Mouse (Mus musculus): ENCODE measurements around the gene Mink1. TPM values are rescaled to one million over a fixed set of nuclear protein-coding genes. Genes with fewer than 3 reads are reported as not detected.

The Mink1 gene
- polyA plus RNA-seq, 1 experiment from 2014 or later = 14.1 TPM

DNA sequence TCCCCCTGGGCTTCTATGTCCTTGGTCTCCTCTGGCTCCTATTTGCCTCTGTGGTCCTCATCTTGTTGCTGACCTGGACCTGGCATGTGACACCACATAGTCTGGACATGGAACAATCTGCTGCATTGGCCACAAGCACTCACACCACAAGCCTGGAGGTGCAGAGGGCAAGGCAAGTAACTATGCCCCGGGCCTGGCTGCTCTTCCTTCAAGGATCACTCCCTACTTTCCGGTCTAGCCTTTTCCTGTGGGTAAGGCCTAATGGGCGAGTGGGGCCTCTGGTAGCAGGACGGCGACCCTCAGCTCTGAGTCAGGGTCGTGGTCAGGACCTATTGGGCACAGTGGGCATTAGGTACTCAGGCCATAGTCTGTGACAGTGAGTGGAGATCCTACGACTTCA, 78.6 kb downstream of the Mink1 start:
- no peak overlapping the region for H3K9ac ChIP-seq
- no peaks in the 10 kb centered on the region for H3K9me3 ChIP-seq
- no peak for ATAC-seq (ENCODE audit: insufficient number of reproducible peaks, low FRiP score, low TSS enrichment, low read depth)
- no peak overlapping the region for H3K4me3 ChIP-seq
- WGBS = 71% methylated on average over 7 of the region's 7 CpGs
- no peaks in the 10 kb centered on the region for H3K27me3 ChIP-seq
- no peak overlapping the region for H3K27ac ChIP-seq
- peaks cover 32% of the 10 kb centered on the region for H3K36me3 ChIP-seq
- no peak overlapping the region for H3K4me2 ChIP-seq
- H3K4me1 ChIP-seq = peaks cover 11% of the 10 kb centered on the region

DNA sequence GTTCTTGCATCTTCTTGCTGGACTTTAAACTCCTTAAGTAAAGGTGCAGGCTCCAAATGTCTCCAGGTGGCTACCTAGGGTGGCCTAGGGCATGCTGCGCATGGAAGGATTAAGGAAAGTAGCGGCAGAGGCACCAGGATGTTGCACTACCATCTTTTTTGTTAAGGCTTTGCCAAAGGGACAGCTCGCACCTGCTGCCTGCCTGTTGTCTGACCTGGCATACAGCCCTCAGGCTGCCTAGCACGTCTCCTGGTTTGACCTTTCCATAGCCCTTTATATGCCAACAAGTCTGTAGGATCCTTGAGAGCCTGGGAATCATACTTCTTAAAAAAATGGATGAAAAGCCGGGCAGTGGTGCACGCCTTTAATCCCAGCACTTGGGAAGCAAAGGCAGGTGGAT, 80.4 kb downstream of the Mink1 start:
- Histone ChIP-seq H3K9me3 (no peaks in the 10 kb centered on the region), H3K4me2 (no peak overlapping the region), H3K27ac (no peak overlapping the region), H3K36me3 (peaks cover 32% of the 10 kb centered on the region), H3K9ac (no peak overlapping the region), H3K27me3 (no peaks in the 10 kb centered on the region), H3K4me3 (no peak overlapping the region), H3K4me1 (peaks cover 18% of the 10 kb centered on the region)
- no peak for ATAC-seq (ENCODE audit: insufficient number of reproducible peaks, low FRiP score, low TSS enrichment, low read depth)
- 93% methylated on average over 6 of the region's 6 CpGs for WGBS

DNA sequence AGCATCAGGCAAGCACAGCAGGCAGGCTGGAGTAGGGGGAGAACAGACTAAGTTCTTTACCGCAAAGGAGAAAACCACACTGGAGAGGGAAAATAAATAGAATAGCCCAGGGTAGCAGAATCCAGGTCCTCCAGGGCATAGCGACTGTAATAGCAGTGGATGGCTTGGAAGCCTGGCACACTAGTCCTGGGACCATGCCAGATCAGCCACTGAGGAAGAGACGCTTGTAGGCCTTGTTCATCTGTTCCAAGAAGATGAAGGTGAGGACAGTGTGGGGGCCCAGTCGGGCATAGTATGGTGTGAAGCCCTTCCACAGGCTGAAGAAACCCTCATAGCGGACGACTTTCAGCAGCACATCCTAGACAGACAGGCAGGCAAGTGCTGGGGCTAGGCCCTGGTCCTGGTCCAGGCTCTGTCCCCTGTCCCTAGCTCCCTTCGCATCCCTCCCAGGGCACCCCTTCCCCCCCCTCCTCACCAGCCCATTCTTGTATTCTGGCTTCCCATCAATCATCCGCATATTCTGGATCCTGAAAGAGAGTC, 82.0 kb downstream of the Mink1 start:
- H3K27me3 ChIP-seq = no peaks in the 10 kb centered on the region
- H3K27ac ChIP-seq = no peak overlapping the region
- H3K4me3 ChIP-seq = no peak overlapping the region
- 94% methylated on average over 8 of the region's 8 CpGs for WGBS
- peaks cover 46% of the 10 kb centered on the region for H3K36me3 ChIP-seq
- H3K9ac ChIP-seq = no peak overlapping the region
- H3K9me3 ChIP-seq = no peaks in the 10 kb centered on the region
- ATAC-seq (ENCODE audit: insufficient number of reproducible peaks, low FRiP score, low TSS enrichment, low read depth) = no peak
- H3K4me2 ChIP-seq = no peak overlapping the region
- H3K4me1 ChIP-seq = peaks cover 34% of the 10 kb centered on the region

DNA sequence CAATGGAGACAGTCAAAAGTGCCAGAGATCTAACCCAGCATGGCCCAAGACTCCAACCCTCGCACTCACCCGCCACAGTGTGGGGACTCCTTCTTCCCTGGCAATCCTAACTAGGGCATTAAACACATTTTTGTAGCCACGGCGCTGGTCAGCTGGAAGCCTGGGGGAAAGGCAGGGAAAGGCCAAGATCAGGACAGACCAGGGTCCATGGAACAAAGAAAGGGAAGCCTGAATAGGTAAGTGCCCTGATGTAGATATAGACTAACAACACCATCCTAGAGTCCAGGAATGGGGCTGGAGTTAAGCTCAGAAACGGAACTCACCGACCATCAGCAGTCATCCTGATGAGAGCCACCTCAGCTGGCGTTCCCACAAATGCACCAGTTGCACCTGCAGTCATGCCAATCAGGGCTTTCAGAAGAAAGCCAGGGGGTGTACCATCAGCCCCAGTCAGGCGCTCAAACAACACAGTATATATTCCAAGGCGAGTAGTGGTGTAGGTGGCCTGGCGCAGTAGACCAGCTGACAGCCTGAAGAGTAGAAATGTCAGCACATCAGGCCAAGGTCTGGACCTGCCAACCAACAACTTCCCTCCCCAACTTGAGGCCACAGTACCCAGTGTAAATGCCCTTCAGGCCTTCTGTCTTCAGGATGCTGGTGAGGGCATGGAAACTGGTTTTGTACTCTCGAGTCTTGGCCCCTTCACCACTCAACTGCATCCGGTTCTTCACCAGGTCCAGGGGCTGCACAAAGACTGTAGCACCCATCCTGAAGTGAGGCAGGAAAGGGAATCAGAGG, 83.0 kb downstream of the Mink1 start:
- Histone ChIP-seq H3K4me3 (peak overlapping the region; percentile 75), H3K4me1 (peaks cover 40% of the 10 kb centered on the region), H3K27ac (no peak overlapping the region), H3K27me3 (no peaks in the 10 kb centered on the region), H3K9me3 (no peaks in the 10 kb centered on the region), H3K36me3 (peaks cover 56% of the 10 kb centered on the region), H3K4me2 (peak overlapping the region; percentile 74), H3K9ac (peak overlapping the region; percentile 91)
- 85% methylated on average over 12 of the region's 12 CpGs for WGBS
- ATAC-seq (ENCODE audit: insufficient number of reproducible peaks, low FRiP score, low TSS enrichment, low read depth) = no peak

DNA sequence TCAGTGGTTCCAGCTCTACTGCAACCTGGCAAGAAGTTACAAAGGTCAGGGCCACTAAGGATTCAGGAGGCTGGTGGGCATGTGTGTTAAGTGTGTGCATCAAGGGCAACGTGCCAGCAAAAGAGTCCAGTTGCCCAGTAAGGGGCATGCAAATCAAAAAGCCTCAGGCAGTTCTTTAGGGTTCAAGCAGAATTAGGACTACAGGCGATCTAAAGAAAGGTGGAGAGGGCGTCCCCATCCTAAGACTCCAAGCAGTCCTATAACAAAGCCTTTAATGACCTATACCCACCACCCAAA, 83.5 kb downstream of the Mink1 start:
- Histone ChIP-seq H3K27me3 (no peaks in the 10 kb centered on the region), H3K4me1 (peaks cover 45% of the 10 kb centered on the region), H3K9ac (peak overlapping the region; percentile 91), H3K27ac (peak overlapping the region; percentile 93), H3K36me3 (peaks cover 61% of the 10 kb centered on the region), H3K9me3 (no peaks in the 10 kb centered on the region), H3K4me3 (peak overlapping the region; percentile 75), H3K4me2 (peak overlapping the region; percentile 74)
- no peak for ATAC-seq (ENCODE audit: insufficient number of reproducible peaks, low FRiP score, low TSS enrichment, low read depth)
- WGBS = 19% methylated on average over 3 of the region's 3 CpGs

DNA sequence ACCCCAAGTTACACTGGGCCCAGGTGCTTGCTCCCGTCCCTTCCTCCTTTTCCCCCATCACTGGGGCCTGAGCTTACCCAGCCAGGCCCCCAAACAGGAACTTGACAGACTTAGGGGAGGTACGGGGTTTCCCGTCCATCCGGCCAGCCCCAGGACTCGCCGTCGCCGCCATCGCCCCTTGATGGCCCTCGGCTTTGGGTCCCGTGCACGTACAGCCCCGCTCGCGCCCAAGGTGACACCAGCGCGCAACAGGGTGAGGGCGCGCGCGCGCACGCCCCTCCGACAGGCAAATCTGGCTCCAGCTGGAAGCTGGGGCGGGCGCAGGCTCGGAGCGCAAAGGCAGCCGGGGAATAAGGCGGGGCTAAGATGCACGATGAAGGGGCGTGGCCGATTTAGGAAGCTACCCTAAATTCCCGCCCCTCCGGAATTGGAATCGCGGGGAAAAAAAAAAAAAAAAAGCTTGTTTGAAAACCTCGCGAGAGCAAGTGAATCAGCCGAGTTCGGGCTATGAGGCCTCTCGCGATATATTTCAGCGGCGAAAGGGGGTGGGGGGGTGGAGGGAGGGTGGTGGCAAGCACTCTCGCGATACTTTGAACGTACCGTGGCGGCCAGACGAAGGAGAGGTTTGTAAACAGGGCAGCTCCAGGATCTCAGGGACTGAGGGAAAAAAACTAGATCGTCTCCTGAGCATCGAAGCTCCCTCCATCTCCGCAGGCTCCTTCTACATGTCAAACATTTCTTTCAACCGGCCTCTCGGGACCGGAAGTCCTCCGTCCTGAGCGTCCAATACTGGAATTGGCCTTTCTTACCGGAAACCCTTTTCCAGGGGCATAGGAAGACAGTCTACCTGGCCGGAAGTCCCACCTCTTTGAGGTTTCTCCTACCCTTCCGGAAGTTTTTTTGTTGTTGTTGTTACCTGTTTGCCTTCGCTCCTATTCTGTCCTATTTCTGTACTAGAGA, 84.3 kb downstream of the Mink1 start, which contains the start of the genes Rnf167 and Slc25a11:
Gene Rnf167, plus strand, starts transcription at position 545 of the 960 bp plus-strand sequence.
Gene Slc25a11, minus strand, starts transcription at position 789 of the 960 bp plus-strand sequence.
- peak within 1 kb of the TSS; percentile 98 for H3K27ac ChIP-seq
- peak within 1 kb of the TSS; percentile 91 for H3K9ac ChIP-seq
- ATAC-seq (ENCODE audit: insufficient number of reproducible peaks, low FRiP score, low TSS enrichment, low read depth) = peak; percentile 88
- H3K36me3 ChIP-seq = peaks cover 67% of the 10 kb centered on the region
- under 1% methylated on average over 63 of the region's 63 CpGs for WGBS
- peaks cover 52% of the 10 kb centered on the region for H3K4me1 ChIP-seq
- H3K9me3 ChIP-seq = no peaks in the 10 kb centered on the region
- peak within 1 kb of the TSS; percentile 75 for H3K4me3 ChIP-seq
- H3K4me2 ChIP-seq = peak within 1 kb of the TSS; percentile 95
- H3K27me3 ChIP-seq = no peaks in the 10 kb centered on the region

DNA sequence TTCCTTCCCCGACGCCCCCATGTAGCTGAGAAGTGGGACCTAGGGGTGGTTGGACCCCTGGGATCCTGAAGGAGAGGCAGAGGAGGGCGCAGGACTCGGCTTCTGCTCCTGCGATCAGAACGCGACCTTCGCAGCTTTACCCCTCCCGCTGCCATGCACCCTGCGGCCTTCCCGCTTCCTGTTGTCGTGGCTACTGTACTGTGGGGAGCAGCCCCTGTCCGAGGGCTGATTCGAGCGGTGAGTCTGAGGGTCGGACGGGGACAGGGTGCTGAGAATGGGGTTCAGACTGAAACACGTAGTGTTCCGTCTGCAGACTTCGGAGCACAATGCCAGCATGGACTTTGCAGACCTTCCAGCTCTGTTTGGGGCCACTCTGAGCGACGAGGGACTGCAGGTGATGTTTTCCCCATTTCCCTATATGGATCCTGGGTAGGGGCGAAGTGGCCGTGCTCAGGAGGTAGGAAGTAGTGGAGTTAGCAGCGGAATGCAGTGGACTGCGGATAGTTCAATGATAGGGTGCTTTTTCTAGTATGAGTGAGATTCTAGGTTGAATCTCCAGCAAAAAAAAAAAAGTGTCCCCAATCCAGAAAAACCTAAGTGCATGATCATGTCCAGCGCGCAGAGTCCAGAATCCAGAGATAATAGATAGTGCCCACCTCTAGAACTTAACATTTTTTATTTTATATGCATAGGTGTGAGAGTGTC, 85.2 kb downstream of the Mink1 start:
- H3K27ac ChIP-seq = peak overlapping the region; percentile 98
- peak overlapping the region; percentile 85 for H3K9ac ChIP-seq
- H3K9me3 ChIP-seq = no peaks in the 10 kb centered on the region
- peak overlapping the region; percentile 75 for H3K4me3 ChIP-seq
- WGBS = 3% methylated on average over 28 of the region's 28 CpGs
- H3K4me1 ChIP-seq = peaks cover 61% of the 10 kb centered on the region
- H3K36me3 ChIP-seq = peaks cover 74% of the 10 kb centered on the region
- ATAC-seq (ENCODE audit: insufficient number of reproducible peaks, low FRiP score, low TSS enrichment, low read depth) = no peak
- H3K4me2 ChIP-seq = peak overlapping the region; percentile 95
- H3K27me3 ChIP-seq = no peaks in the 10 kb centered on the region

DNA sequence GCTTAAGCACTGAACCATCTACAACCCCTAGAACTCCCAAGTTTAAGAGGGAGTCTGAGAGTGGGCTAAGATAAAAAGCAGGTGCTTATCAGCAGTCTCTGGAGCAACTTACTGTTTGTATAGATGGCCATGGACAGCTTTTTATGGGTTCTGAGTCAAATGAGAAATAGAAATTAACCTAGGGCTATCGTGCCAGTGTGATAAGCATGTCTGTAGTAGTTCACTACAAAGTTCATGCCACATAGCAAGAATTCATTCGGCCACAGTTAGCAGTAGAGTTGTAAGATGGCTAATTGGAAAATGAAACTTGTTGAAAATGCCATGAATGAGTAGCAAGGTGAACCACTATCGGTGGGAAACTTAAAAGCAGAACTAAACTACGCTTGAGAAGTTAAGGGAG, 85.8 kb downstream of the Mink1 start:
- Histone ChIP-seq H3K4me1 (peaks cover 65% of the 10 kb centered on the region), H3K4me2 (peak overlapping the region; percentile 95), H3K27ac (peak overlapping the region; percentile 98; the same call in 1 of the 2 replicates), H3K4me3 (peak overlapping the region; percentile 75), H3K36me3 (peaks cover 67% of the 10 kb centered on the region), H3K27me3 (no peaks in the 10 kb centered on the region), H3K9me3 (no peaks in the 10 kb centered on the region), H3K9ac (peak overlapping the region; percentile 85; the same call in 1 of the 2 replicates)
- WGBS = 78% methylated on average over 4 of the region's 4 CpGs
- ATAC-seq (ENCODE audit: insufficient number of reproducible peaks, low FRiP score, low TSS enrichment, low read depth) = no peak

DNA sequence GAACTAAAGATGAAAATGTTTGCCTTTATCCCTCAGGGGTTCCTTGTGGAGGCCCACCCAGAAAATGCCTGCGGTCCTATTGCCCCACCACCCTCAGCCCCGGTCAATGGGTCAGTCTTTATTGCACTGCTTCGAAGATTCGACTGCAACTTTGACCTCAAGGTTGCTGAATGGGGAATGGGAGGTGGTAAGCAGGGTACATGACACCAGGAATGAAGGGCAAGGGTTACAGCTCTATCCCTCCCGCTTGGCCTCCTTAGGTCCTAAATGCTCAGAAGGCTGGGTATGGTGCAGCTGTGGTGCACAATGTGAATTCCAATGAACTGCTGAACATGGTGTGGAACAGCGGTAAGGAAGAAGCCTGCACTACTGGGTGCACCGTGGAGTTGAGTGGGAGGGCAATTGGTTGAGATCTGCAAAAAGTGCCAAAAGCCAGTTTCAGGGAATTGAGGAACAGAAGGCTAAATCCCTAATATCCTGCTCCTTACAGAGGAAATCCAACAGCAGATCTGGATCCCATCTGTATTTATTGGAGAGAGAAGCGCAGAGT, 86.6 kb downstream of the Mink1 start:
- Histone ChIP-seq H3K9me3 (no peaks in the 10 kb centered on the region), H3K36me3 (peaks cover 60% of the 10 kb centered on the region), H3K4me1 (peaks cover 65% of the 10 kb centered on the region), H3K4me3 (peak overlapping the region; percentile 75), H3K9ac (no peak overlapping the region), H3K4me2 (no peak overlapping the region), H3K27ac (peak overlapping the region; percentile 60; the same call in 1 of the 2 replicates), H3K27me3 (no peaks in the 10 kb centered on the region)
- no peak for ATAC-seq (ENCODE audit: insufficient number of reproducible peaks, low FRiP score, low TSS enrichment, low read depth)
- WGBS = 72% methylated on average over 8 of the region's 8 CpGs

DNA sequence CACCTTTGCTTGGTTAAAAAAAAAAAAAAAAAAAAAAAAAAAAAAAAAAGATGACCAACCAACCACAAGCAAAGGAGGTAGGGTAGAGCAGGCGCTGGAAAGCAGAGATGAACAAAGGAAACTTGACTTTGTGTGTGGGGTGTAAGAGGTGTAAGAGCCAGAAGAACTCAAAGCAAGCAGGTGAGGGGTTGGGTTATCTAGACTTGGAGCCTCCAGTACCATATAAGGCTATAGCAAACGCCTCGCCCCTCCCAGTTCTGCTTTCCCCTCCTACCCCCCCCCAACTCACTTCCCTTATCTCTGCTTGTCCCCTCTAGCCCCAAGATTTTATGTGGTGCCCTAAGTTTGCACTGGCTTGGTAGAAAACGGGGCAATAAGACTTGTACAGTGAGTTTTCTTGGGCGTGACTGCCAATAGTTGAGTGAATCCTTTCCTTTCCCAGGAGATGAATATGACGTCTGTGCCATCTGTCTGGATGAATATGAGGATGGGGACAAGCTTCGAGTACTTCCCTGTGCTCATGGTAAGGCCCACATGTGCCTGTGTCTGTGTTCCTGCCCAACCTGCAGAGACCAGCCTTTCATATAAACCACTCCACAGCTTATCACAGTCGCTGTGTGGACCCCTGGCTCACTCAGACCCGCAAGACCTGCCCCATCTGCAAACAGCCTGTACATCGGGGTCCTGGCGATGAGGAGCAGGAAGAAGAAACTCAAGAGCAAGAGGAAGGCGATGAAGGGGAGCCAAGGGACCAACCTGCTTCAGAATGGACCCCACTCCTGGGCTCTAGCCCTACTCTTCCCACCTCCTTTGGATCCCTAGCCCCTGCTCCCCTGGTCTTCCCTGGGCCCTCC, 87.9 kb downstream of the Mink1 start:
- ATAC-seq (ENCODE audit: insufficient number of reproducible peaks, low FRiP score, low TSS enrichment, low read depth) = no peak
- Histone ChIP-seq H3K4me2 (peak overlapping the region; percentile 20; the same call in 1 of the 2 replicates), H3K9ac (no peak overlapping the region), H3K27ac (peak overlapping the region; percentile 67), H3K36me3 (peaks cover 47% of the 10 kb centered on the region), H3K9me3 (no peaks in the 10 kb centered on the region), H3K27me3 (no peaks in the 10 kb centered on the region), H3K4me3 (no peak overlapping the region), H3K4me1 (peaks cover 67% of the 10 kb centered on the region)
- 70% methylated on average over 12 of the region's 12 CpGs for WGBS

Measured in limb, embryonic 15.5 days (tissue).